Mouse (Mus musculus) left cerebral cortex, postnatal 14 days (tissue): ENCODE results near the gene Ctps. TPM values are rescaled to one million over a fixed set of nuclear protein-coding genes. Genes with fewer than 3 reads are reported as not detected.

Experiments
- DNase-seq, 2 experiments: peaks; one replicate each; pipeline ENCODE4 v3.0.0; 2021 to 2022; ENCODE audit warnings: low spot score in 2 of 2, mixed read lengths in 1 of 2
- intact Hi-C: fragments of 180-260 bp; cut with DNase I; formaldehyde crosslinking; loops from one replicate; pipeline ENCODE4 v1.15.1; 2025
- total RNA-seq, 2 experiments: library from RNA; stranded (reverse); gene quantifications; 2 replicates each; pipeline ENCODE4 v1.2.3; 2021

Ctps gene
- total RNA-seq, 2 experiments from 2014 or later = 52.3 to 53.6 TPM

- no peak for DNase-seq
- intact Hi-C loops = no loop called here
Measured at GRCm38 (mm10) chr4:120581711-120582110, 11.6 kb upstream of the Ctps start.

DNA sequence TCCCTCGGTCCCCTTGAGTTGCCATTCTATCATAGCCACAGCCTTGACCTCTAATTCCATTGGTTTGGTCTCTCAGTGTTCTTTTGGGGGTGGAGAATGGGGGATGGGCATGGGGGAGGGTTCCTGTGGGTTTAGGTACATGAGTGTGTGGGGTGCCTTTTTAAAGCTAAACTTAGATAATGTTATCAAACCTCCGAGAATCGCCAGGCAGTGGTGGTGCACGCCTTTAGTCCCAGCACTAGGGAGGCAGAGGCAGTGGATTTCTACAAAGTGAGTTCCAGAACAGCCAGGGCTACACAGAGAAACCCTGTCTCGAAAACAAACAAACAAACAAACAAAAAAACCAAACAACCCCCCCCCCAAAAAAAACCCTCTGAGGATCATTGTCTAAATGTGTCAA lies 10.8 kb upstream of the Ctps start:
- no peak for DNase-seq
- intact Hi-C loops = no loop called here

- intact Hi-C loops = no loop called here
- no peak for DNase-seq
Measured at GRCm38 (mm10) chr4:120571691-120572090, 1.6 kb upstream of the Ctps start.

DNA sequence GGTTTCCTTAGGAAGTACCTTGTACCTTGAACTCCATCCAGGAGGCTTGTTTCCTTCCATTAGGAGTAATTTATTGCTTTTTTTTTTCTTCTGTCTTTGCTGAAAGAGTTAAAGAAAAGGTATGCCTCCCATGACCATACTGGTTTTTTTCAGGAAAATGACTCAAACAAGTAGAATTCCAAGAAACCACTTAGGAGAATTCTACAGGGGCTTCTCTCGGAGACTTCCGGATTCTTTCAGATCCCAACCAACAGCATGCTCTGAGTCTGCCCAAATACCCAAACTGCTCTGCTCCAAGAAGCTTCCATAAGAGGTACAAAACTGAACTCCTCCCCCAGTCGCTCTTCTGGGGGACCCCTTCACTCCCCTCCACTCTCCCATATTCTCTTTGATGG lies 991 bp upstream of the Ctps start:
- intact Hi-C loops = no loop called here
- DNase-seq = no peak

GRCm38 (mm10) chr4:120570438-120571069 lies 478 bp upstream of the Ctps start:
- DNase-seq = no peak
- intact Hi-C loops = no loop called here

DNA sequence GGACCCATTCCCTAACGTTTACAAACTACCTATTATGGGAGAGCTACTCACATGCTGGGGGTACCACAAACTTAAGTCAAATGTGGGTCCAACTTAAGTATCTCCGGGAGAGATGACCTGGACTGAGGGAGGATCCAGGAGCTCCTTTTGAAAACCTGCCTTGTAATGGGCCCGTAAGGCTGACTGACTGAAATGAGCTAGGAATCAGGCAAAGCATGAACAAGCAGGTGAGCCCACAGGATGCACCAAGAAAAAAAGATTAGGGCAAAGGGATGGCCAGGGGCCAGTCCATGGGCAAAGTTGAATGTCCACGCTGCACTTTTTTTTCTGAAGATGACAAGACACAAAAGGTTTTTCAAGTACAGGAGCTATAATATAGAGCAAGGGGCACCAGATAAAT lies 1.1 kb downstream of the Ctps start:
- no peak for DNase-seq
- intact Hi-C loops = no loop called here

DNA sequence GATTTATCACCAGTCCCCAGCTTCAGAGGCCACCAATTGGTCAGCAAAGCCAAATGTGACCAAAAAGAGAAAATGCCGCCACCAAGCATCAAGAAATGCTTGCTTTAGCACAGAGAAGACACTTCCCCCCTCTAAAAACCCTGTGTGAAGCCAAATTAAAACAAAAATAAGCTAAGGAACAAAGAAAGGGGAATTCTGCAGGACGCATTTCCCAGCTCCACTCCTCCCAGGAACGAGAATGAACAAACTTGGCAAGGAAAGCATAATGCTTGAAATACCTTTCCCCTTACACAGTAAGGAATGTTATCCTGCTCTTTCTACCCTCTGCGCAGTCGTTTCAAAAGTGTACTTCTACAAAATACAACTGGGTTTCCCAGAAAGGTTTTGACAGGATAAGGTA lies 2.1 kb downstream of the Ctps start:
- no peak for DNase-seq
- intact Hi-C loops = no loop called here

- intact Hi-C loops = no loop called here
- no peak for DNase-seq
Measured at GRCm38 (mm10) chr4:120565726-120566125, 4.3 kb downstream of the Ctps start.

DNA sequence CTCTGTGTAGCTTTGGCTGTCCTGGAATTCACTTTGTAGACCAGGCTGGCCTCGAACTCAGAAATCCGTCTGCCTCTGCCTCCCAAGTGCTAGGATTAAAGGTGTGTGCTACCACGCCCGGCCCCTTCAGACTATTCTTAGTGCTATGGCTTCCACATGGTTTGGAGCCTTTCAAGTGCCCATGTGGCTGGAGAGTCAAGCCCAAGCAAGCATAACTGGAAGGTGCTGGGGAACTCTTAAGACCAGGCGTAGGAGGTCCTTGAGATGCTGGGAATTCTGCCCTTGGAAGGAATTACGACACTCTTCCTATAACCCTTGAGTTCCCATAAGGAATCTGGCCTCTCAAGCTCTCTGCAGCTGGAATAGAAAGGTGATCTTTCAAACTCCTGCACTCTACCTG lies 13.5 kb downstream of the Ctps start:
- intact Hi-C loops = no loop called here

GRCm38 (mm10) chr4:120544896-120545295 lies 25.2 kb downstream of the Ctps start:
- DNase-seq = no peak
- intact Hi-C loops = no loop called here

More for the DNA sequence above, 13.5 kb downstream of the Ctps start:
- no peak for DNase-seq

DNA sequence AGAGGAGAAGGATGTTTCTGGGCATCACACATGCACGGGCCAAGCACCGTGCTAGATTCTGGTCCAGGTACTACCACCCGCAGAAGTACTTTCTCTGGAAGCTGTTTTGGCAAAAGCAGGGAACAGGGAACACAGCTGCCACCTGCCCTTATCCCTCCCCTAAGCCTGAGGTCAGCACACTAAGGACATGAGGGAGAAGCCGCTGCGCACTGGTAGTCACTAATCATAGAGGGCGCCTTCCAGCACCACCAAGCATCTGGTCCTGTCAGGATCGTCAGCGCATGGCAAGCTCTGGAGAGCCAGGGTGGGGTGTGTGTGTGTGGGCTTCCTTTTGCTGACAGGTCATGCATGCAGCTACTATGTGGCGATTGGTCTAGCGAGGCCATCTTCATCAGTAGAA lies 31.4 kb downstream of the Ctps start:
- DNase-seq = no peak
- intact Hi-C loops = loop anchor here (10.0 kb wide), 1 partner anchor 314 kb away; no protein-coding TSS in a partner anchor

DNA sequence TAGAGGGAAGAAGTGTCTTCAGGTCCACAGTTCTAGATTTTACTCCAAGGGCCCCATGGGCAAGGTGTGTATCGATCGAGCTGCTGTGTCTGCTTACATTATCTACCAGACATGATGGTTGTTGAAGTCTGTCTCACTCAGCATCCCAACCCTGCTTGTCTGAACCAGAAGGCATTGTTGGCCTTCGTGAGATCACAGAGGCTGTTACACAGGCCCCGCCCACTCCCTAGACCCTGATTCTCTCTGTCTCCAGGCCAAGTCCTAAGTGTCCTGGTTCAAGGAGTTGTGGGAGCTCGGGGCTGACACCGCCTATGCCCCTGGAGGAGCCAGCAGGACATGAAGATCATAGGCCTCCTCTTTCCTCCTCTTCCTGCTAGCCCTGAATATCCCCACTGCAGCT lies 38.1 kb downstream of the Ctps start, which contains the start of gene Slfnl1:
Gene Slfnl1 (plus strand): TSS at position 246 of the 400 bp plus-strand sequence.
- intact Hi-C loops = loop anchor here (10.0 kb wide), 1 partner anchor 307 kb away; no protein-coding TSS in a partner anchor
- DNase-seq = no peak

DNA sequence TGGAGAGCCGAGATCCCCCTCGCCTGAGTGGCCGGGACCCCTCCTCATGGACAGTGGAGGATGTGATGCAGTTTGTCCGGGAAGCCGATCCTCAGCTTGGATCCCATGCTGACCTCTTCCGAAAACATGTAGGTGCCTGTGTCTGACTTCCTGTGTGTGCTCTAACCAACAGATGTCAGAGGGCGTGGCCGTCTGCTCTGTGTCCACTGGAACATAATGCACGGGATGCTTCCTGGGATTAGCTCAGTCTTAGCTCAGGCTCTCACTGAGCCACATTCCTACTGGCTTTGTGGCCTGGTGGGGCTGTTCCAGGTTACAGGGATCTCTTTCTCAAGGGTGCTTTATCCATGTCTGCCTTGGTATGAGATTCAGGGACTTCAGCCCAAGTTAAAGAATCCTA lies 41.9 kb downstream of the Ctps start:
- intact Hi-C loops = no loop called here
- no peak for DNase-seq

DNA sequence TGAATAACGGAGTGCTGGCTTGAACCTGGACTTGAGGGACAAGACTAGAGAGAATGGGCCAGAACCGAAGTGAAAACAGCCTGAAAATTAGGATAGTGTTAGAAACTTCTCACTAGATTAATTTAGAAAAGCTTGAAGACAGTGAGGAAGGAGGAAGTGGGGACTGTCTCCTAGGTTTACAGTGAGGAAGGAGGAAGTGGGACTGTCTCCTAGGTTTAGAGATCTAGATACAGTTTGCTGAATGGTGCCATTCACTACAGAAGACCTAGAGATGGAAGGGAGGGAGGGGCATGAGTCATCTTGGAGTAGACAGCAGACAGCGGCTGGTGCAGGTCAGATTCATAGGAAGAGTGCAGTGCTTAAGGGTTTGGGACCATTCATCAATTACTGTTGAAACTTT lies 47.0 kb downstream of the Ctps start:
- DNase-seq = no peak
- intact Hi-C loops = no loop called here

DNA sequence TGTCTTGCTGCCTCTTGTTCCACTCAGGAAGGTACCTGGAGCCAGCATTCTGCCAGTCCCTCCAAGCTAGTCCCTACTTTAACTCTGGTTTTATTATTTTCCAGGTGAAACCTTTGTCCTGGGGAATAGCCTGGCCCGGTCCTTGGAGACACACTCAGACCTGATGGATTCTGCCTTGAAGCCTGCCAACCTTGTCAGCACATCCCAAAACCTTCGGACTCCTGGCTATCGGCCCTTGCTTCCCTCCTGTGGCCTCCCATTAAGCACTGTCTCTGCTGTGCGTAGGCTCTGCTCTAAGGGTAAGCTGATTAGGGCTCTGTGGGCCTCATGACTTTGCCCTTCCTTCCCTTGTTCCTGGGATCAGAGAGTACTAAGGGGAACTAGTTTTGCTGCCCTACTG lies 47.7 kb downstream of the Ctps start:
- intact Hi-C loops = no loop called here
- no peak for DNase-seq

DNA sequence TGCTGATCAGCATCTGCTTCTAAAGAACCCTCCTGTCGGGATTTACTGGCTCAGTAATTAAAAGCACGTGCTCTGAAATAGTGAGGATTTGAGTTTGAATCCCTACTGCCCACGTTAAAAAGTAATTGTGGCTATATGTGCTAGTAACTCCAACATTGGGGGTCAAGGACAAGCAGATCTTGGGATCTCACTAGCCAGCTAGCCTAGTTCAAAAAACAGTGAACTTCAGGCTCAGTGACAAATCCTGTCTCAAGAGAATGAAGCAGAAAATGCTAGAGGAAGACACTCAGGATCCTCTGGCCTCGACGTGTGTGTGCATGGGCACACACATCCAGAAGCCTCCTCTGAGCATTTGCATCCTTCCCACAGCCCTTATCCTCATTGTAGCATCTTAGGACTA lies 48.3 kb downstream of the Ctps start:
- DNase-seq = no peak
- intact Hi-C loops = no loop called here

DNA sequence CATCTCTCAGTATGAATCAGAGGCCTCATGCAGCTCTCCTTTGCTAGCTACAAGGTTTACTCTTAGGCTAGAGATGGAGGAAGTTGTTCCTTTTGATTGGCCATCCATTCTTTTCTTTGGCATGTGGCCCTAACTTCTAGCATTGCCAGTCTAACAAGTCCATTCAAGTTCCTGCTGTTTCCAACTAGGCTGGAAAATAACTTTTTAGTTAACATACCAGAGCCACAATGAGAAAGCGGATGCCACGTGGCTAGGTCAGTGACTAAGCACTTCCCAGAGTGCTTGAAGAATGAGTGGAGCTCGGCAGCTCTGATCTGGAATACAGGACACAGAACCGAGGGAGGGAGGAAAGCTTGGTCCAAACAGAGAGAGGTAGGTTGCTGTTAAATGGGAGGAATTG lies 52.7 kb downstream of the Ctps start:
- DNase-seq = no peak
- intact Hi-C loops = loop anchor here (10.0 kb wide), 1 partner anchor 113 kb away; the partner anchor contains the start of gene Scmh1

DNA sequence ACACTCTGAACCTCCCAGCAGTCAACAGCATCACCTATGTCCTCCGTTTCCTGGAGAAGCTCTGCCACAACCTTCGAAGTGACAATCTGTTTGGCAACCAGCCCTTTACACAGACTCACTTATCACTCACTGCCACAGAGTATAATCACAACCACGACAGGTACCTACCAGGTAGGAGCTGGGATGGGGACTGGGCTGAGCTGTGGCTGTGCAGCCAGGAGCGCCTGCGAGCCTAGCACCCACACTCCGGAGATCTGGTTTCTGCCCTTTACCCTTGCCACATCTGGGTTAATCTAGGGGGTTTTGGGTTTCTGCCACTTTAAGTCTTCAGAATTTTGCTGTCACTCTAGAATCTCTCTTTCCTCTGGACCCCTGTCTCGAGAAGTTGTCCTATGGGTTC lies 53.2 kb downstream of the Ctps start:
- intact Hi-C loops = loop anchor here (10.0 kb wide), 1 partner anchor 112 kb away; the partner anchor contains the start of gene Scmh1
- DNase-seq = no peak

GRCm38 (mm10) chr4:120516491-120516890 lies 53.6 kb downstream of the Ctps start:
- no peak for DNase-seq
- intact Hi-C loops = loop anchor here (10.0 kb wide), 1 partner anchor 112 kb away; the partner anchor contains the start of gene Scmh1

DNA sequence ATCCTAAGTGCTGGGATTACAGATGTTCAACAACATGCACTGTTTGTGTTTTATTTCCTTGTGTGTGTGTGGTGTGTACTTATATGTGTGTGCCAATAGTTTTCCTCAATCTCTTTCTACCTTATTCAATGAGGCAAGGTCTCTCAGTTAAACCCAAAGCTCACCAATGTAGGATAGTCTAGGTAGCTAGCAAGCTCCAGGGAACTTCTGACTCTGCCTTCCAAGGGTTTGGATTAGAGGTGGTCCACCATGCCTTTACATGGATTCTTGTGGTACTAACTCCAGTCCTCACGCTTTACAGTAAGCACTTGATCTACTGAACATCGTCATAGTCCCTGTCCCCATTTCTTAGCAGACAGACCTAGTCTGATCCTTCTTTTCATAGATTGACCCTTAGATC lies 55.7 kb downstream of the Ctps start:
- intact Hi-C loops = loop anchor here (10.0 kb wide), 1 partner anchor 110 kb away; the partner anchor contains the start of gene Scmh1

GRCm38 (mm10) chr4:120511203-120511602 lies 58.9 kb downstream of the Ctps start:
- DNase-seq = no peak
- intact Hi-C loops = loop anchor here (10.0 kb wide), 1 partner anchor 106 kb away; the partner anchor contains the start of gene Scmh1

More for the DNA sequence above, 55.7 kb downstream of the Ctps start:
- no peak for DNase-seq
